Mouse (Mus musculus) ES-Bruce4 (cell line): ENCODE measurements around the gene Cdkl1. TPM values are rescaled to one million over a fixed set of nuclear protein-coding genes. Genes with fewer than 3 reads are reported as not detected.

Source experiments
- H3K27ac ChIP-seq: 2 replicates; pipeline ENCODE4 v1.5.1; 2012; ENCODE audit warnings: low read length, inconsistent platforms; ENCODE audit not compliant: insufficient read depth
- H3K27me3 ChIP-seq: 2 replicates; pipeline ENCODE4 v1.6.1; 2012; ENCODE audit warnings: mild to moderate bottlenecking, low read length, inconsistent platforms; ENCODE audit not compliant: control insufficient read depth, poor library complexity, insufficient read depth, severe bottlenecking
- H3K36me3 ChIP-seq: 2 replicates; pipeline ENCODE4 v1.6.1; 2012; ENCODE audit warnings: inconsistent platforms, mild to moderate bottlenecking, low read length, moderate library complexity; ENCODE audit not compliant: control insufficient read depth, poor library complexity, insufficient read depth, severe bottlenecking
- H3K4me1 ChIP-seq: one replicate; pipeline ENCODE4 v1.8.1; 2011; ENCODE audit warnings: low read length; ENCODE audit not compliant: control insufficient read depth, insufficient read depth
- H3K4me3 ChIP-seq: 2 replicates; pipeline ENCODE4 v1.5.1; 2011; ENCODE audit warnings: low read depth, mild to moderate bottlenecking, low read length
- H3K9ac ChIP-seq: 2 replicates; pipeline ENCODE4 v1.6.1; 2012; ENCODE audit warnings: low read depth, mild to moderate bottlenecking, inconsistent platforms; ENCODE audit not compliant: poor library complexity, severe bottlenecking
- H3K9me3 ChIP-seq: replicated peaks from 2 replicates; pipeline ENCODE4 v1.6.1; 2012; ENCODE audit warnings: mild to moderate bottlenecking, low read length, inconsistent platforms; ENCODE audit not compliant: control insufficient read depth, poor library complexity, insufficient read depth, severe bottlenecking
- CTCF ChIP-seq: IDR thresholded peaks from one replicate; pipeline ENCODE4 v1.8.1; 2011; ENCODE audit warnings: low read depth, low read length
- EP300 ChIP-seq: IDR thresholded peaks from 2 replicates; pipeline ENCODE4 v1.6.1; 2011; ENCODE audit warnings: low read depth, low read length; ENCODE audit not compliant: insufficient read depth
- POLR2A ChIP-seq: IDR thresholded peaks from one replicate; pipeline ENCODE4 v1.8.1; 2011; ENCODE audit warnings: low read length; ENCODE audit not compliant: insufficient read depth
- polyA plus RNA-seq: library from polyadenylated mRNA; stranded (reverse); fragments of >200 nt; gene quantifications from 2 replicates; pipeline ENCODE4 v1.2.4, GENCODE M21; 2011; ENCODE audit warnings: low read depth; ENCODE audit not compliant: missing spikeins, insufficient read depth, insufficient read length

The Cdkl1 gene
- polyA plus RNA-seq = 1.8 and 2.8 TPM in 2 replicates

DNA sequence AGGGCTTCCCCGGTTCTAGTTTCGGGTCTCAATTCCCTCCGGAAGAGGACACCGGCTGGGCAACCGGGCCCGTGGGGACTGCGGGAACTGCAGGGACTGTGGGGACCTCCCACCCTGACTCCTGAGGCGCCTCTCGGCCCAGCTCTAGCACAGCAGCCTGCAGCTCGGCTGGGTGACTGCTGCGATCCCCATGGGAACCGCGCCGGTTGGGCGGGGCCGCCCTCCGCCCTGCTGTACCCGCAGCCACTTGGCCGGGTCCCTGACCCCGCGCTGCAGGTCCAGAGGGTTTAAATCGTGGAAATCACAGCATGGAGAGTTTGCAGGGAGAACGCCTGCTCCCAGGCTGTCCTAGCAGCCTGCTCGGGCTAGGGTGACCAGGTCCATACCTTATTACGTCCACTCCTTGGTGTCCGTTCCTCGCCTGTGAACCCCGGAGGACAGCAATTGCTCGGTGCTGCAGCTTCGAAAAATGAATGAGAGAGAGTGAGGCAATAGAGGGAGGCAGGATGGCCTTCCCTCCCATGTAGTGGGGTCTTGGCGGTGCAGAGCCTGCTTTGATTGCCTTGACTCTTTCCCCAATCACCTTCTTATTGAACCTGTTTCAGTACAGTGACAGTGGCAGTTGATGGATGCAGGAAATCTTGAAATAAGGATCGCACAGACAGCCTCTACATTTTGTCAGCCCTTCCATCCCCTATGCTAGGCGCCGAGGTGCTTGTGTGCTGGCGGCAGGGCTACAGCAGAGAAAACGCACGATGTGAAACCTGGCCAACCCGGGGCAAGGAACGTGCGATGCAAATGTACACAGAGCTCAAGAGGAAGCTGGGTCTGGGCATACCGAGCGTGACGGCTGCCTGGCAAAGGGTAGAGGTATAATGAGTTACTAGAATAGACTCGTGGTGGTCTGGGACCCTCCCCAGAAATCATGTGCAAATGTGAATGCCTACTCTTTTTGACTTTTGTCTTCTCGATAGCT lies at the start of gene Cdkl1:
Gene Cdkl1, minus strand, starts transcription at position 738 of the 976 bp plus-strand sequence.
- H3K27me3 ChIP-seq = no peaks in the 10 kb centered on the region
- no peak within 1 kb of the TSS for H3K27ac ChIP-seq
- peak within 1 kb of the TSS; percentile 62 for H3K4me3 ChIP-seq
- H3K36me3 ChIP-seq = no peaks in the 10 kb centered on the region
- no peaks in the 10 kb centered on the region for H3K9me3 ChIP-seq
- H3K9ac ChIP-seq = no peak within 1 kb of the TSS
- no peaks in the 10 kb centered on the region for H3K4me1 ChIP-seq
- TF ChIP-seq EP300 = no peak
- TF ChIP-seq CTCF = no peak
- no peak for TF ChIP-seq POLR2A

DNA sequence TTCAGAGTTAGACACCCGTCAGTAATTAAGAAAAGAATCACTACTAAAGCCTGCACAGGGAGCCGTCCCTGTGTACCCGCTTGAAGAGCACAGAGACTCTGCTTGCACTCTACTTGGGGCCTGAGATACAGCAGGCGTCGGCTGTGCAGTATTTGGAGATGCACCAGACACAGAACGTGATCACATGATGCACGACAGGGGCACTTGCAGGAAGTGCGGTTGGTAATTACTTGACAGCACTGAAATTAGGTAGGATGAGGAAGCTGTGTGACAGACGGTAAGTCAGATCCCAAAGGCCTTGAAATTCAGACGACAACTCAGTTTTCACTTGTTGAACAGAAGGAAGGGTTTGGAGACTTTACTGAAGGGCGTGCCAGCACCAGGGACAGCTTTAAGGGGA lies 47.3 kb upstream of the Cdkl1 start:
- Histone ChIP-seq H3K4me3 (no peak overlapping the region), H3K27ac (no peak overlapping the region), H3K9ac (no peak overlapping the region), H3K27me3 (no peaks in the 10 kb centered on the region), H3K36me3 (no peaks in the 10 kb centered on the region; the same call in none of the 2 replicates), H3K9me3 (no peaks in the 10 kb centered on the region), H3K4me1 (no peaks in the 10 kb centered on the region)
- TF ChIP-seq POLR2A = no peak
- TF ChIP-seq CTCF = no peak
- no peak for TF ChIP-seq EP300

DNA sequence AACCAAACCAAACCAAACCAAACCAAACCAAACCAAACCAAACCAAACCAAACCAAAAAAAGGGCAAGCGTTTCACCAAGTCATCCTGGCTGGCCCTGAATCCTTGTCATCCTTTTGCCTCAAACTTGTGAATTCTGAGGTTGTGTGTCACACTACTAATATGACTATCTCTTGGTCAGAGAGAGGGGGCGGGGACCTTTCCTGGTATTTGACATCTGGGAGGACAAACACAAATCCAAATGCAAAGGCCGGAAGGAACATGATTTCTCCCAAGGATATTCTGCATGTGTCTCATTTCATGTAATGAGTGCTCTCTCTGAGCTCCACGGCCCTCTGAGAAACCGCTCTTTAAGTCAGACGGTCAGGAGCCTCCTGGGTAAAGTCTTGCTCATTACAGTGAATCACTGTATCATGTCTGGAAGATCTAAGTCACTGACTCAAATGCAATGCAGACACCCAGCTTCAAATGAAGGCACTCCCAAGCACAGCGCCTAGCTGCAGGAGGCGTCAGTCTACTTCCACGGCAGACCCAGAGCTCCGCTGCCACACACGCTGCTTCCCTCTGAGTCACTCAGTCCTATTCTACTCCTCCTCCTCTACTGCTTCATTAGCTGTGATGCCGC lies 43.0 kb upstream of the Cdkl1 start:
- no peak for TF ChIP-seq POLR2A
- TF ChIP-seq CTCF = no peak
- no peak for TF ChIP-seq EP300
- H3K27me3 ChIP-seq = no peaks in the 10 kb centered on the region
- H3K27ac ChIP-seq = no peak overlapping the region
- H3K9ac ChIP-seq = no peak overlapping the region
- H3K4me1 ChIP-seq = no peaks in the 10 kb centered on the region
- H3K4me3 ChIP-seq = no peak overlapping the region
- peaks cover 2% of the 10 kb centered on the region for H3K36me3 ChIP-seq
- H3K9me3 ChIP-seq = no peaks in the 10 kb centered on the region

DNA sequence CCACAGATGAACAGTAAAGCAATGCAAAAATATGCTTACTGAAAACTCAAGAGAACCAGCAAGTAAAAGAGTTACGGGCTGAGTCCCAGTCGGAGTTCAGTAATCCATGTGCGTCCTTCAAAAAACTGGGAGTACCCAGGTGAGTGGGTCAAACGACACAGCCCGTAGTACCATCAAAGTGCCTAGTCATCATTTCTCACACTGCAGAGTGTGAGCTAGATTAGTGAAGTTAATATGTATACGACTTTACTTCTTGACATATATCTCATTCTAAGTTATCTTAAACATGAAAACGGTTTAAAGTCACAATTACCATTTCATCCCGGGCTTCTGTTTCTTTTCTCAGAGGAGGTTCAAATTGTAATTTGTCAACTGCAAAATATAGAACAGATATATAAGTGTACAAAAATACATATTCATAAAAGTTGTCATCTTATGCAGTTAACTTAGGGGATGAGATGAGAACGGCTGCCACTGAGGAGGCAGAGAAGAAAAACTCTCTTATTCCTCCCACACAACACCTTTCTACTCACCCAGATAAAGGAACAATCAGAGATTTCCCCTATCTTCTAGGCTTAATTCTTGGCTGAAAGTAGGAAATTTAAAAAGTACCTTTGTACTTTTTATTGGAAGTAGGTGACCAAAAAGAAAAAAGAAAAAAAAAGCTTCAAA lies 40.3 kb upstream of the Cdkl1 start:
- Histone ChIP-seq H3K36me3 (peaks cover 2% of the 10 kb centered on the region), H3K27me3 (no peaks in the 10 kb centered on the region), H3K4me1 (no peaks in the 10 kb centered on the region), H3K27ac (no peak overlapping the region), H3K9me3 (no peaks in the 10 kb centered on the region), H3K9ac (no peak overlapping the region), H3K4me3 (no peak overlapping the region)
- TF ChIP-seq EP300 (no peak), CTCF (no peak), POLR2A (no peak)

DNA sequence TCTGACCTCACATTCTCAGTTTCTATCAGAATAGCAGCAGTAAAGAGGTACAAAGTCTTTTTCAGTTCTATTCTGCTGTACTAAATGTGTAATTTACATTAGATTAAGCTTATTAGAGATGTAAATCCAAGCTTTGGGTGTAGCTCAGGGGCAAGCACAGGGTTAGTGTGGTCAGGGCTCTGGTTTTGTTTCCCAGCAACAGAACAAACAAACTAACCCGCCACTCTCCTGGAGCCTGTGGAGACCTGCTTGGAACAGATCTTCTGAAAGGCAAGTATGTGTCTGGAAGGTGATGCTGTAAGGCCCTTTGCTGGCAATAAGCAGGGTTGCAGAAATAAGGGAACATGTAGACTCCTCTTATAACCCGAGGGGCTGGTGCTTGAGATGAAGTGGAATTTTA lies 37.1 kb upstream of the Cdkl1 start:
- Histone ChIP-seq H3K36me3 (peaks cover 7% of the 10 kb centered on the region; the same call in 1 of the 2 replicates), H3K27me3 (no peaks in the 10 kb centered on the region), H3K9ac (no peak overlapping the region), H3K4me1 (no peaks in the 10 kb centered on the region), H3K27ac (no peak overlapping the region), H3K9me3 (no peaks in the 10 kb centered on the region), H3K4me3 (no peak overlapping the region)
- no peak for TF ChIP-seq CTCF
- TF ChIP-seq EP300 = no peak
- no peak for TF ChIP-seq POLR2A
